Mouse (Mus musculus): ENCODE measurements around the gene Rps18.

Rps18 gene

DNA sequence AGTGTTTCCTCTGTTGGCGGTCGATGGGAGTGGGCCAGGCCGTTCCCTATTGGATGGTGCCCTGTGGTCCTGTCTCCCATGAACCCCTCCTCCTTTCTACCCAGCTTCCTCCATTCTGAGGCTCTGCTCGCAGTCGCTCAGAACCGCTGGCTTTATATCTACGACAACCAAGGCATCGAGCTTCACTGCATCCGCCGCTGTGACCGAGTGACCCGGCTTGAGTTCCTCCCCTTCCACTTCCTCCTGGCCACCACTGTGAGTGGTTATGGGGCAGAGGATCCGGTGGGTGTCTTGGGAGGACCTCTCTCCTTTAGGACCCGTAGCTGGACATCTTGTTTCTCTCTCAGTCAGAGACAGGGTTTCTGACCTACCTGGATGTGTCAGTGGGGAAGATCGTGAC, 12.3 kb downstream of the Rps18 start:
- no peak for DNase-seq (ENCODE audit: low read depth)

DNA sequence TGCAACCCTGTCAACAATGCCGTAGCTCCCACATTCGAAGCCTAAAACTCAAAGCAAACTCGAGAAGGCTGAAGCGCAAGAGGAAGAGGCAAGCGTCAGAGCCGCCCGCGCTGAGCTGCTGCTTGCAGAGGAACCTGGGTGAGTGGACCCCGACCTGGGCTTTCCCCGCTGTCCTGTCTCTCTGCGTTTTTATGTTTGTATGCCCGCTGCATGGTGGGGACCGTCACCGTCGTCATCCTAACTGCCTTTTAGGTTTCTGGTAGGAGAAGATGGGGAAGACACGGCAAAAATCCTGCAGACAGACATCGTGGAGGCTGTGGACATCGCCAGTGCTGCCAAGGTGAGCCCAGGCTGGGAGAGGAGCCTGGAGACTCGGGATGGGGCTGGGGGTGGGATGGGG, 14.4 kb downstream of the Rps18 start:
- no peak for DNase-seq (ENCODE audit: low read depth)

DNA sequence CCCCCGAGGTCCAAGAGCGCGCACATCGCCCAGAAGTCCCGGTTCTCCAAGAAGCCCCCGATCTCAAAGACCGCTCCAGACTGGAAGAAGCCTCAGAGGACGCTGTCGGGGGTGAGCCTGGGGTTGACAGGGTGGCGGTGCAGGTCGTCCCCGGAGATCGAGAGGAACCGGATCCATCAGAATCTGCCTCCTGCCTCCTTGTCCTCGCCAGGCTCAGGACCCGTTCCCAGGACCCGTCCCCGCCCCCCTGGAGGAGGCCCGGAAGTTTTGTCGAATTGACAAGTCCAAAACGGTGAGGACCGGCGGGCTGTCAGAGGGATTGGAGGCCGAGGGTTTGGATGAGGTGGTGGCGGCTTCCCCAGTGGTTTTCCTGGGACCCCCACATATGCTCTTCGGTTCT, 14.8 kb downstream of the Rps18 start:
- DNase-seq (ENCODE audit: low read depth): no peak

DNA sequence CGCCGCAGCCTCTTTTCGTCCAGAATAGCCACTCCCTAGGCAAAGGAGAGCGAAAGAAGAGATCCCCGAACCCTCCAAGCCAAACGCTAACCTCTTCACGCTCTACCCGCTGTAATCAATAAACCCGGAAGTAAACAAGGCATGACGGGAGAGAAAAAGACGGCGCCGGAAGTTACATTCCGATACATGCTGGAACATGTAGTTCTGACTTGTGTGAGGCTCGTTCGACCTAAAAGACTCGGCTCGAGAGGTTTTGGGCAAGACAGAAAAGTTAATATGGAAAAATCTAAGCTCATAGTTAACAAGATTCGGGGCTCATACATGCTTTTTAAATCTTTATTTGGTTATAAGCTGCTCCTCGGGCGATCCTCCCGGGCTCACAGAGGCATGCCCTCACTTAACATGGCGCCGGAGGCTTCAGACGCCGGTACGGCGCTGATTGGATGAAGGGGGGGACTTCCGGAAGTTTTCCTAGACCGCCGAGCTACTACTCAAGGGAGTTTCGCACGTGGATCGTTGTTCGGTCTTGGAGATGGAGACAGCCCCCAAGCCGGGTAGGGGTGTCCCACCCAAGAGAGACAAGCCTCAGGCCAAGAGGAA, 15.5 kb downstream of the Rps18 start, which contains the start of the genes Pfdn6 and Wdr46:
TSS of gene Pfdn6 (minus strand) at position 138 of the 600 bp plus-strand sequence.
TSS of gene Wdr46 (plus strand) at position 455 of the 600 bp plus-strand sequence.
- peak; percentile 95 for DNase-seq (ENCODE audit: low read depth)

- no peak for DNase-seq (ENCODE audit: low read depth)
These were observed 17.0 kb downstream of the Rps18 start for GRCm38 (mm10) chr17:33938783-33939182.

GRCm38 (mm10) chr17:33936993-33937392, 18.8 kb downstream of the Rps18 start:
- no peak for DNase-seq (ENCODE audit: low read depth)

DNA sequence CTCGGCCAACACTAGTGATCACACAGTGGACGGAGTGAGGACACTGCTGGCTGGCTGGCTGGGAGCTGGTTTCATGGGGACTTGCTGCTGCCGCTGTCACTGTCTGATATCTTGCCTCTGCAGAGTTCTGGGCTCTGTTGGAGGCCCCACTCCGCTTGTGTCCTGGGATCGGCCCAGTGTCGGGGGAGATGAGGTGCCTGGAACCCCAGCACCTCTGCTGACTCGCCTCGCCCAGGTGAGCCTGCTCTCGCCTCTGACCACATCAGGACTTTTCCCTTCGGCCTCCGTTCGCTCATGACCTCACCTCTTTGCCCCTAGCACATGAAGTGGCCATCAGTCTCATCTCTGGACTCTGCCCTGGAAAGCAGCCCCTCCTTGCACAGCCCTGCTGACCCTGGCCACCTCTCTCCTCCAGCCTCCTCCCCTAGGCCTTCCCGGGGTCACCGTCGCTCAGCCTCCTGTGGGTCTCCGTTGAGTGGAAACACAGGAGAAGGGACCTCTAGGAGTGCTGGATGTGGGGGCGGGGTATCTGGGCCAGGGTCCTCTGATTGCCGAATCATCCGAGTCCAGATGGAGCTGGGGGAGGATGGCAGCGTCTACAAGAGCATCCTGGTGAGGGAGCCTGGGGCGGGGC, 20.3 kb downstream of the Rps18 start:
- DNase-seq (ENCODE audit: low read depth): no peak

- DNase-seq (ENCODE audit: low read depth): no peak
These were observed 22.8 kb downstream of the Rps18 start for GRCm38 (mm10) chr17:33932970-33933369.

DNA sequence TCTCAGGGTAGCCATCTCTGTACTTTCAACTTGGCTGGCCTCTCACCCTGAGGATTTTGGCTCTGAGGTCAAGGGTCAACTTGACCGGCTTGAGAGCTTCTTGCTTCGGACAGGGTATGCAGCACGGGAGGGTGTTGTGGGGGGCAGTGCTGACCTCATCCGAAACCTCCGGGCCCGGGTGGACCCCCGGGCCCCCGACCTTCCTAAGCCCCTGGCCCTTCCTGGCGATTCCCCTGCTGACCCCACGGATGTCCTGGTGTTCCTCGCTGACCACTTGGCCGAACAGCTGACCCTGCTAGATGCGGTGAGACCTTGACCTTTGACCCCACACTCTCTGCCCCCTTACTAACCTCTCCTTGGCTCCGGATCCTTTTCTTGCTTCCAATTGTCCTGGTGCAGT, 23.4 kb downstream of the Rps18 start:
- DNase-seq (ENCODE audit: low read depth): no peak

DNA sequence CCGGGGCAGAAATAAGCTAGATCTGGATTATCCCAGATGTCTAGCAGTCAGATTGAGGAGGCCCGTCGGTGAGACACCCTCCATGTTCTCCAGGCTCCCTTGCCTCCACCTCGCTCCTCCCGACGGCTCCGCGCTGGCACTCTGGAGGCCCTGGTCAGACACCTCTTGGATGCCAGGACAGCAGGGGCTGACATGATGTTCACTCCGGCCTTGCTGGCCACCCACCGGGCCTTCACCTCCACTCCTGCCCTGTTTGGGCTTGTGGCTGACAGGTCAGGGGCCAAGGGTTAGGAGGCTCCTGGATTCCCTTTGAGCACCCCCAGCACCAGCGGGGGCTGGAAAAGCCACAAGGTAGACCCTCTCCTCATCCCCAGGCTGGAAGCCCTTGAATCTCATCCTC, 23.9 kb downstream of the Rps18 start:
- DNase-seq (ENCODE audit: low read depth): no peak

DNA sequence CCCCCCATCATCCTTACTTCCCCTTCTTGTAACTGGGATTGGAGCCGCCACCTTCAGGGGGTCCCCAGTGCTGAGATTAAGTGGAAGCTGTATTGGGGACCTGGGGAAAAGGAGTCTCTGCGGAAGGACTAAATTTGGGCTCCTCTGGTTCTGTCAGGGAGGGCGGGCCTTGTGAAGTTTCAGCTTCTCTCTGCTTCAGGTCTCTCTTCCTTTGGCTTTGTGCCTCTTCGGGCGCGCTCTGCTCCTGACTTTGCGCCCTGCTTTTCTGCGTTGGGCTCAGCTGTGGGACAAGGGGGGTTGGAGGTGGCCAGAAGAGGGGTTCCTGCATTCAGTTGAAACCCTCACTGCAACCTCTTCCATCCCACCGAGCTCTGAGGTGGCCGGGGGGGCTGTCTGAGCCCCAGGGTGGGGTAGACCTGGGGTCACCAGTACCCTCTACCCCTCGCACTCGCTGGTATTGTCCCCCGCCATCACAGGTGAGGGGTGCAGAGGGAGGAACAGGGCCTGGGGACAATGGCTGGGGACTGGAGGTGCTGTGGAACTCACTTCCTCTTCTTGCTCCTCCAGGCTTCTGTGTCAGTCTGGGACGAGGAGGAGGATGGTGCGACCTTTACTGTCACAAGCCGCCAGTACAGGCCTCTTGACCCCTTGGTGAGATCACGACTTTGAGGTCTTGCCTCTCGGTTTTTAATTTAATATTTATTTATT, 24.5 kb downstream of the Rps18 start:
- peak; percentile 71 for DNase-seq (ENCODE audit: low read depth)

GRCm38 (mm10) chr17:33930280-33931158, 25.3 kb downstream of the Rps18 start:
- DNase-seq (ENCODE audit: low read depth): peak; percentile 80

- DNase-seq (ENCODE audit: low read depth): peak; percentile 94
These were observed 26.2 kb downstream of the Rps18 start, which contains the start of gene Rgl2 for GRCm38 (mm10) chr17:33929371-33930279. Gene Rgl2, plus strand, starts transcription at chr17:33929543.

- no peak for DNase-seq (ENCODE audit: low read depth)
These were observed 27.4 kb downstream of the Rps18 start for GRCm38 (mm10) chr17:33928251-33928947.

DNA sequence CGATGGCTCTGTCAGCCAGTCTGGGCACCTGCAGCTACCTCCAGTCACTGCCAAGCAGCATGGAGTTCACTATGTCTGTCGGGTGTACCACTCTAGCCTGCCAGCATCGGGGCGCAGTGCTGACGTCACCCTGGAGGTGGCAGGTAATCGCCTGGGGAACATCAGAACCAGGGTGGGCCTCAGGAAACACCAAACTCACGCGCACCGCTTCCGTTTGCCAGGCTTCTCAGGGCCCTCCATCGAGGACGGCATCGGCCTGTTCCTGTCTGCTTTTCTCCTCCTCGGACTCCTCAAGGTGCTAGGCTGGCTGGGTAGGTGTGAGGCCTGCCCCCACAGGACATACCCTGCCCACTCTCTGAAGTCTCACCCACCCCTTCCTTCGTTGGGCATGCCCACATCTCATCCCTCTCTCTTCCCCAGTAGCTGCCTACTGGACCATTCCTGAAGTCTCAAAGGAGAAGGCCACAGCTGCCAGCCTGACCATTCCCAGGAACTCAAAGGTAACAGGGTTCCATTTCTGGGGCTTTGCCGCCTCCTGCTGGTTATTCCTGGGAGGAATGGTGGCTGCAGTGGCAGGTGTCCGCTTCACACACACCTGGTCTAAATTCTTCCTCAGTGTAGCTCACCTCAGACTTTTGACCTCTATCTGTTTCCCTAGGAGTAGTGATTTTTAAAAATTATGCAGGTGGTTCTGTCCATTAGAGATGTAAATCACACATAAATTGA, 29.4 kb downstream of the Rps18 start:
- DNase-seq (ENCODE audit: low read depth): no peak

GRCm38 (mm10) chr17:33925406-33926116, 30.2 kb downstream of the Rps18 start:
- no peak for DNase-seq (ENCODE audit: low read depth)

DNA sequence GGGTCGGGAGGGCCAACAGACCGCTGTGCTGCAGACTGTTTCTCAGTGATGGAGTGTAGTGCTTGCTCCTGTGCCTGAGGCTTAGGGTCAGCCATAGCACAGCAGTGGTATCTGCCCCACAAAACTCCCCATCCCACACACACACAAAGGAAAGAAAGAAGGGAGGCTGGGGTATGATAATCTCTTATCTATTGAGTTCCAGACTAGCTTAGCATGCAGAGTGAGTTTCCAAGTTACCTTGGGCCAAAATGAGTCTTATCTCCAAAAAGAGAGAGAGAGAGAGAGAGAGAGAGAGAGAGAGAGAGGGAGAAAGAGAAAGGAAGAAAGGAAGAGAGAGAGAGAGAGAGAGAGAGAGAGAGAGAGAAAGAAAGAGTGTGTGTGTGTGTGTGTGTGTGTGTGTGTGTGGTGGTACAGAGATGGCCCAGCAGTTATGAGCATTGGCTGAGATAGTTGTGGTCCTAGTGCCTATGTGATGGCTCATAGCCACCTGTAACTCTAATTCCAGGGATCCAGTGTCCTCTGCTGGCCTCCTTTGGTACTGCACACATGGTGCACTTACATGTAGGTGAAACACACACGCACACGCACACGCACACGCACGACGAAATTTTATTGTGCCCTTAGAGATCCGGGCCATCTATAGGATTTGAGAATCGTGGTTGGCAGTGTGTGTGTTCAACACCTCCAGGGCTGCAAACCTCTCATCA, 31.1 kb downstream of the Rps18 start:
- DNase-seq (ENCODE audit: low read depth): peak; percentile 77

DNA sequence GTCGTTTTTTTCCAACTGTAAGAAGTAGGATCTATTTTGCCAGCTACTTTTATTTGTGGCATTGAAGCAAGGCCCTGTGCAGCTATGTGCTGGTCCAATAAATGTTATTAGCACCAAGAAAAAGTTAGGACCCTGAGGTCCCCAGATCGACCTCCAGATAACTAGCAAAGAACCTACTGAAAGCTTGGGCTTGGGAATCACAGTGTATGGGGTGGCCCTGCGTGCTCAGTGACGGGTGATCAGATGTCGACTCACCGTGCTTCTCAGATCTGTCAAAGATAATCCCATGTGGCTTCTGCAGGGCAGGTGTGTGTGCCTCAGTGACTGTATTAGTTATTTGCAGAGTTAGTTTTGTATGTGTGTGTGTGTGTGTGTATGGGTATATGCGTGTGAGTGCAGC, 34.4 kb downstream of the Rps18 start:
- DNase-seq (ENCODE audit: low read depth): no peak

Data from naive thymus-derived CD4-positive, alpha-beta T cell, adult 2 months (primary cell).